Mouse (Mus musculus): Measurements from ENCODE around the gene Slc15a2.

- no peak for TF ChIP-seq CTCF (IDR thresholded peaks at IDR 0.05; ENCODE audit: low read depth, low read length)
- TF ChIP-seq POLR2A (IDR thresholded peaks at IDR 0.05; ENCODE audit: insufficient read depth, low read length), result no peak
These were observed 11.8 kb downstream of the Slc15a2 start for GRCm38 (mm10) chr16:36772996-36773395.
